Mouse (Mus musculus) CH12.LX (cell line): ENCODE data around the gene Zfp574.

Source experiments
- CHD1 ChIP-seq: IDR thresholded peaks from 2 replicates; pipeline ENCODE4 v1.6.1; 2012; ENCODE audit warnings: low read depth, low read length, improper control_type of control experiment, inconsistent platforms
- MAFK ChIP-seq: IDR thresholded peaks from 2 replicates; pipeline ENCODE4 v1.6.1; 2011; ENCODE audit warnings: low read length, improper control_type of control experiment; ENCODE audit not compliant: insufficient replicate concordance
- MAX ChIP-seq: IDR thresholded peaks from 2 replicates; pipeline ENCODE4 v1.6.1; 2011; ENCODE audit warnings: low read length, improper control_type of control experiment
- POLR2A ChIP-seq: IDR thresholded peaks from 2 replicates; pipeline ENCODE4 v1.6.1; 2011; ENCODE audit warnings: low read depth, mild to moderate bottlenecking, improper control_type of control experiment, low read length

- TF ChIP-seq MAX: no peak
- TF ChIP-seq MAFK: no peak
- TF ChIP-seq CHD1: no peak
- no peak for TF ChIP-seq POLR2A
Measured at GRCm38 (mm10) chr7:25063346-25063745, 9.0 kb upstream of the Zfp574 start.
